Mouse (Mus musculus) lung, adult 2 months (tissue): ENCODE measurements around the gene Rcan2.

Experiments
- CTCF ChIP-seq: fragments of 200-500 bp; IDR thresholded peaks from 2 replicates; pipeline ENCODE4 v1.5.1; 2011; ENCODE audit warnings: mild to moderate bottlenecking, low read length, control low read depth; ENCODE audit not compliant: insufficient read depth
- POLR2A ChIP-seq: fragments of 200-500 bp; IDR thresholded peaks from 2 replicates; pipeline ENCODE4 v1.6.1; 2011; ENCODE audit warnings: low read depth, mild to moderate bottlenecking, control low read depth, low read length, borderline replicate concordance; ENCODE audit errors: extremely low read depth

DNA sequence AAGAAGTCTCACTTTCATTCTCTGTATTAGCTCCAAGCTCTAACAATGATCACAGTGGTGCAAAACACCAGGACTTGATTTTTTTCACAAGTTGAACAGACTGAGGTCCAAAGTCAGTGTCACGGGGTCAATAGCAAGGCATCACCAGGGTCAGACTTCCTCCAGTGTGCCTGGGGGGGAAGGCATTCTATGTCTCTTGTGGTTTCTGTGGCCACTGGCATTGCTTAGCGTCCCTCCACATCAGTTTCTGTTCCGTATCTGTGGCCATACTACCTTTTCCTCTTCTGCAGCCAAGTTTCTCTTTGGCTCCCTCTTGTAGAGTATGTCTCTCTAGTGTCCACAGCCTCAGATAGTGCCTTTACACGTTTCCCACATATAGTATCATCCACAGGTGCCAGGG, 252.3 kb downstream of the Rcan2 start:
- TF ChIP-seq CTCF (no peak), POLR2A (no peak)
